Mouse (Mus musculus) hindbrain, embryonic 16.5 days (tissue): ENCODE measurements at regions not wholly inside any gene's neighbourhood (a gene's known extent, or its start where the extent isn't known, plus 50 kb on each side); places are given as distances from the start of the nearest gene placed in this dataset.
A peak's percentile ranks its signal among the peaks of the same experiment; 100 is the strongest.

Experiments used
- ATAC-seq: fragments of 200-750 bp; cut with Nextera tagmentation; 2 replicates; pipeline ENCODE4 v1.8.0; 2017; ENCODE audit warnings: moderate TSS enrichment, moderate library complexity
- H3K27ac ChIP-seq: fragments of 300-500 bp; sonication (generic); 2 replicates; pipeline ENCODE4 v1.5.1; 2014; ENCODE audit warnings: low read depth, mild to moderate bottlenecking, control low read depth, low read length, moderate library complexity
- H3K27me3 ChIP-seq: fragments of 300-500 bp; sonication (generic); replicated peaks from 2 replicates; pipeline ENCODE4 v1.6.1; 2014; ENCODE audit warnings: low read length; ENCODE audit not compliant: control insufficient read depth, insufficient read depth
- H3K36me3 ChIP-seq: fragments of 300-500 bp; sonication (generic); 2 replicates; pipeline ENCODE4 v1.6.1; 2014; ENCODE audit warnings: mild to moderate bottlenecking, low read length, moderate library complexity, mixed read lengths; ENCODE audit not compliant: control insufficient read depth, insufficient read depth
- H3K4me1 ChIP-seq: fragments of 300-500 bp; sonication (generic); 2 replicates; pipeline ENCODE4 v1.6.1; 2014; ENCODE audit warnings: low read depth, low read length; ENCODE audit not compliant: control insufficient read depth, insufficient read depth
- H3K4me2 ChIP-seq: fragments of 300-500 bp; sonication (generic); 2 replicates; pipeline ENCODE4 v1.6.1; 2014; ENCODE audit warnings: mild to moderate bottlenecking, low read length, control low read depth, moderate library complexity
- H3K4me3 ChIP-seq: fragments of 300-500 bp; sonication (generic); 2 replicates; pipeline ENCODE4 v1.5.1; 2014; ENCODE audit warnings: mild to moderate bottlenecking, low read length, control low read depth, moderate library complexity
- H3K9ac ChIP-seq: fragments of 300-500 bp; sonication (generic); 2 replicates; pipeline ENCODE4 v1.6.1; 2014; ENCODE audit warnings: low read depth, mild to moderate bottlenecking, control low read depth, low read length, moderate library complexity
- H3K9me3 ChIP-seq: fragments of 300-500 bp; sonication (generic); 2 replicates; pipeline ENCODE4 v1.6.1; 2014; ENCODE audit warnings: mild to moderate bottlenecking, low read length, moderate library complexity; ENCODE audit not compliant: control insufficient read depth
- WGBS: fragments of 180-500 bp; shearing (Covaris S2); extraction: QIAGEN DNeasy Blood & Tissue Kit; methylation state at CpG from one replicate; pipeline ENCODE4 v1.1.7; 2014; 5-methylcytosine and 5-hydroxymethylcytosine counted together

- H3K9ac ChIP-seq = no peak overlapping the region
- 0 out of 2 replicates have a peak, but pooled peaks cover 3% of the 10 kb centered on the region for H3K4me1 ChIP-seq
- no peak overlapping the region for H3K4me2 ChIP-seq
- ATAC-seq = peak; percentile 77
- 44% methylated on average over 6 of the region's 6 CpGs for WGBS
- no peak overlapping the region for H3K4me3 ChIP-seq
- no peak overlapping the region for H3K27ac ChIP-seq
- no peaks in the 10 kb centered on the region for H3K27me3 ChIP-seq
- H3K9me3 ChIP-seq = no peaks in the 10 kb centered on the region
- no peaks in the 10 kb centered on the region for H3K36me3 ChIP-seq
These were observed 62.5 kb downstream of the Arrdc4 start for GRCm38 (mm10) chr7:68686396-68687139.

GRCm38 (mm10) chr7:68682929-68683643 is 66.0 kb downstream of the Arrdc4 start:
- Histone ChIP-seq H3K27me3 (no peaks in the 10 kb centered on the region), H3K4me2 (no peak overlapping the region), H3K9ac (no peak overlapping the region), H3K36me3 (no peaks in the 10 kb centered on the region), H3K4me3 (no peak overlapping the region), H3K27ac (no peak overlapping the region), H3K4me1 (0 out of 2 replicates have a peak, but pooled peaks cover 3% of the 10 kb centered on the region), H3K9me3 (no peaks in the 10 kb centered on the region)
- no peak for ATAC-seq
- WGBS = 74% methylated on average over 5 of the region's 5 CpGs

- ATAC-seq = peak; percentile 72
- H3K36me3 ChIP-seq = no peaks in the 10 kb centered on the region
- H3K4me2 ChIP-seq = peak overlapping the region; percentile 43
- no peaks in the 10 kb centered on the region for H3K9me3 ChIP-seq
- 35% methylated on average over 6 of the region's 6 CpGs for WGBS
- 0 out of 2 replicates have a peak, but pooled peaks cover 2% of the 10 kb centered on the region for H3K4me1 ChIP-seq
- H3K9ac ChIP-seq = no peak overlapping the region
- H3K4me3 ChIP-seq = no peak overlapping the region
- no peaks in the 10 kb centered on the region for H3K27me3 ChIP-seq
- H3K27ac ChIP-seq = no peak overlapping the region
These were observed 66.7 kb downstream of the Arrdc4 start for GRCm38 (mm10) chr7:68682318-68682728.

- Histone ChIP-seq H3K36me3 (no peaks in the 10 kb centered on the region), H3K4me2 (no peak overlapping the region), H3K4me1 (no peaks in the 10 kb centered on the region), H3K9ac (no peak overlapping the region), H3K4me3 (no peak overlapping the region), H3K27ac (no peak overlapping the region), H3K9me3 (no peaks in the 10 kb centered on the region), H3K27me3 (no peaks in the 10 kb centered on the region)
- no peak; the same call in 1 of the 2 replicates for ATAC-seq
- WGBS = 61% methylated on average over 3 of the region's 3 CpGs
These were observed 69.3 kb downstream of the Arrdc4 start for GRCm38 (mm10) chr7:68679770-68680169.

- no peaks in the 10 kb centered on the region for H3K4me1 ChIP-seq
- WGBS = 77% methylated on average over 12 of the region's 12 CpGs
- H3K4me2 ChIP-seq = no peak overlapping the region
- no peaks in the 10 kb centered on the region for H3K27me3 ChIP-seq
- ATAC-seq = no peak
- H3K36me3 ChIP-seq = no peaks in the 10 kb centered on the region
- H3K27ac ChIP-seq = no peak overlapping the region
- no peaks in the 10 kb centered on the region for H3K9me3 ChIP-seq
- no peak overlapping the region for H3K4me3 ChIP-seq
- H3K9ac ChIP-seq = no peak overlapping the region
These were observed 81.0 kb downstream of the Arrdc4 start for GRCm38 (mm10) chr7:68667790-68668732.

- H3K9me3 ChIP-seq = no peaks in the 10 kb centered on the region
- H3K4me2 ChIP-seq = no peak overlapping the region
- H3K4me1 ChIP-seq = no peaks in the 10 kb centered on the region
- H3K27ac ChIP-seq = no peak overlapping the region
- H3K36me3 ChIP-seq = no peaks in the 10 kb centered on the region
- 63% methylated on average over 4 of the region's 4 CpGs for WGBS
- H3K27me3 ChIP-seq = no peaks in the 10 kb centered on the region
- H3K9ac ChIP-seq = no peak overlapping the region
- ATAC-seq = no peak
- no peak overlapping the region for H3K4me3 ChIP-seq
These were observed 81.8 kb downstream of the Arrdc4 start for GRCm38 (mm10) chr7:68667215-68667614.

- Histone ChIP-seq H3K36me3 (no peaks in the 10 kb centered on the region), H3K27me3 (no peaks in the 10 kb centered on the region), H3K4me1 (no peaks in the 10 kb centered on the region), H3K9ac (no peak overlapping the region), H3K4me3 (no peak overlapping the region), H3K9me3 (no peaks in the 10 kb centered on the region), H3K27ac (no peak overlapping the region), H3K4me2 (no peak overlapping the region)
- no peak for ATAC-seq
These were observed 92.7 kb downstream of the Arrdc4 start for GRCm38 (mm10) chr7:68656354-68656753.

- H3K4me3 ChIP-seq = no peak overlapping the region
- H3K36me3 ChIP-seq = no peaks in the 10 kb centered on the region
- H3K9me3 ChIP-seq = no peaks in the 10 kb centered on the region
- no peaks in the 10 kb centered on the region for H3K27me3 ChIP-seq
- WGBS = 51% methylated on average over 1 of the region's 1 CpGs
- no peak for ATAC-seq
- no peak overlapping the region for H3K9ac ChIP-seq
- no peak overlapping the region for H3K4me2 ChIP-seq
- no peaks in the 10 kb centered on the region for H3K4me1 ChIP-seq
- no peak overlapping the region for H3K27ac ChIP-seq
These were observed 95.5 kb downstream of the Arrdc4 start for GRCm38 (mm10) chr7:68653534-68653933.

GRCm38 (mm10) chr7:68651418-68651817 is 97.6 kb downstream of the Arrdc4 start:
- Histone ChIP-seq H3K4me1 (no peaks in the 10 kb centered on the region), H3K27ac (no peak overlapping the region), H3K27me3 (no peaks in the 10 kb centered on the region), H3K9me3 (no peaks in the 10 kb centered on the region), H3K4me3 (no peak overlapping the region), H3K36me3 (no peaks in the 10 kb centered on the region), H3K9ac (no peak overlapping the region), H3K4me2 (no peak overlapping the region)
- no peak for ATAC-seq
- WGBS = 73% methylated on average over 4 of the region's 4 CpGs
